Mouse (Mus musculus) myocyte (in vitro differentiated cells): ENCODE measurements around the gene D930020B18Rik. TPM values are rescaled to one million over a fixed set of nuclear protein-coding genes. Genes with fewer than 3 reads are reported as not detected.

Experiments
- H3K27me3 ChIP-seq: one replicate; pipeline ENCODE4 v1.6.1; 2011; ENCODE audit not compliant: control insufficient read depth, insufficient read depth, insufficient read length
- H3K36me3 ChIP-seq: one replicate; pipeline ENCODE4 v1.6.1; 2011; ENCODE audit not compliant: control insufficient read depth, insufficient read depth
- H3K4me2 ChIP-seq: one replicate; pipeline ENCODE4 v1.6.1; 2011; ENCODE audit warnings: low read depth, control low read depth
- H3K4me3 ChIP-seq: one replicate; pipeline ENCODE4 v1.5.1; 2011; ENCODE audit warnings: mild to moderate bottlenecking, control low read depth, moderate library complexity
- H3K79me2 ChIP-seq: one replicate; pipeline ENCODE4 v1.6.1; 2011; ENCODE audit not compliant: control insufficient read depth, insufficient read depth
- H3ac ChIP-seq: one replicate; pipeline ENCODE4 v1.6.1; 2011; ENCODE audit not compliant: control insufficient read depth, insufficient read length
- CEBPB ChIP-seq: IDR thresholded peaks from 2 replicates; pipeline ENCODE4 v1.6.1; 2011; ENCODE audit warnings: mild to moderate bottlenecking, moderate library complexity; ENCODE audit not compliant: poor library complexity, insufficient read depth, severe bottlenecking
- E2F4 ChIP-seq: IDR thresholded peaks from one replicate; pipeline ENCODE4 v1.6.1; 2011; ENCODE audit warnings: mild to moderate bottlenecking, control low read depth, moderate library complexity; ENCODE audit not compliant: insufficient read depth
- MAX ChIP-seq: IDR thresholded peaks from one replicate; pipeline ENCODE4 v1.6.1; 2011; ENCODE audit warnings: low read depth, mild to moderate bottlenecking, control low read depth
- MYOD1 ChIP-seq, 3 experiments: IDR thresholded peaks; one replicate each; pipeline ENCODE4 v1.6.1; 2011; ENCODE audit warnings: control low read depth in 2 of 3, low read depth in 2 of 3, mild to moderate bottlenecking in 2 of 3, moderate library complexity in 1 of 3; ENCODE audit not compliant: insufficient read length in 2 of 3, control insufficient read depth in 1 of 3
- MYOG ChIP-seq, 3 experiments: IDR thresholded peaks; one replicate each; pipeline ENCODE4 v1.6.1; 2011; ENCODE audit warnings: control low read depth in 2 of 3, low read depth in 2 of 3, mild to moderate bottlenecking in 2 of 3; ENCODE audit not compliant: insufficient read length in 2 of 3, control insufficient read depth in 1 of 3, insufficient read depth in 1 of 3
- POLR2A ChIP-seq: IDR thresholded peaks from one replicate; pipeline ENCODE4 v1.6.1; 2011; ENCODE audit warnings: low read depth, mild to moderate bottlenecking, control low read depth, moderate library complexity; ENCODE audit not compliant: insufficient read length
- POLR2AphosphoS2 ChIP-seq: IDR thresholded peaks from one replicate; pipeline ENCODE4 v1.6.1; 2011; ENCODE audit warnings: low read depth, control low read depth; ENCODE audit not compliant: insufficient read length
- REST ChIP-seq: IDR thresholded peaks from one replicate; pipeline ENCODE4 v1.6.1; 2011; ENCODE audit warnings: mild to moderate bottlenecking, control low read depth, moderate library complexity; ENCODE audit not compliant: insufficient read depth, insufficient read length
- SRF ChIP-seq: IDR thresholded peaks from one replicate; pipeline ENCODE4 v1.6.1; 2011; ENCODE audit warnings: low read depth; ENCODE audit not compliant: control insufficient read depth, insufficient read length
- TCF12 ChIP-seq: IDR thresholded peaks from one replicate; pipeline ENCODE4 v1.6.1; 2011; ENCODE audit warnings: mild to moderate bottlenecking, control low read depth; ENCODE audit not compliant: poor library complexity, insufficient read depth, severe bottlenecking
- TCF3 ChIP-seq: IDR thresholded peaks from one replicate; pipeline ENCODE4 v1.6.1; 2011; ENCODE audit warnings: low read depth, control low read depth; ENCODE audit not compliant: insufficient read length
- USF1 ChIP-seq: IDR thresholded peaks from one replicate; pipeline ENCODE4 v1.6.1; 2011; ENCODE audit warnings: low read depth, mild to moderate bottlenecking, control low read depth, moderate library complexity
- polyA plus RNA-seq: library from polyadenylated mRNA; unstranded; fragments of >200 nt; fragmentation: generic; extraction: Trizol; gene quantifications from one replicate; pipeline ENCODE4 v1.2.1, GENCODE M21; 2012; ENCODE audit warnings: missing spikeins

The D930020B18Rik gene
- polyA plus RNA-seq, 1 experiment: not detected

GRCm38 (mm10) chr10:121728226-121728625 lies 86.8 kb downstream of the D930020B18Rik start:
- H3ac ChIP-seq: no peak overlapping the region

DNA sequence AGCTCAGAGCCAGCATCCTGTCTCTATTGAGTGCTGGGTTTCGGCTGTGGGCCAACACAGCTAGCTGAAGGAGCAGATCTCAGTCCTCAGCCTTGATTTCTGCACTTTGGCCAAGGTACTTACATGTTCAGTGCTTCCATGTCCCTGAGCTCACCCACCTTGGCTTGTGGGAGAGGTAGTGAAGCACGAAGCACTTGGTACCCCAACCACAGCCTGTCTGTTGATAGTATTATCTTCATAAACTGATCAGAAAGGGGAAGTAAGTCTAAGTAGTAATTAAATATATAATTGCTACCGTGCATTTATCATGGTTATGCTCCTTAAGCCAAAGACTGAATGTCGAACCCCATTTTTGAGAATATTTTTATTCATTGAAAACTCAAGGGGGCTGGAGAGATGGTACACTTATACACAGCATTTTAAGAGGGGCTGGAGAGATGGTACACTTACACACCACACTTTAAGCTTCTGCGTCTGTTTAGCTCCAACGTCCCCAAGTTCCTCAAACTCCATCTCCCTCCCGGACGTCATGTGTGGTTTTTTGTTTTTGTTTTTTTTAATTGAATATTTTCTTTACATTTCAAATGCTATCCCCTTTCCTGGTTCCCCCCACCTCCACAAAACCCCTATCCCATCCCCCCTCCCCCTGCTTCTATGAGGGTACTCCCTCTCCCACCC lies 89.8 kb downstream of the D930020B18Rik start:
- Histone ChIP-seq H3K79me2 (no peaks in the 10 kb centered on the region), H3K4me3 (no peak overlapping the region), H3K4me2 (no peak overlapping the region), H3K27me3 (no peaks in the 10 kb centered on the region), H3ac (no peak overlapping the region), H3K36me3 (no peaks in the 10 kb centered on the region)
- TF ChIP-seq MYOD1 (IDR thresholded peaks at IDR 0.05; ENCODE audit: control insufficient read depth in 1 of 3, insufficient read length in 2 of 3, low read depth in 2 of 3) (no peak), POLR2AphosphoS2 (no peak), MYOG (IDR thresholded peaks at IDR 0.05; ENCODE audit: control insufficient read depth in 1 of 3, insufficient read depth in 1 of 3, insufficient read length in 2 of 3, low read depth in 2 of 3) (no peak), REST (no peak), TCF12 (no peak), E2F4 (no peak), POLR2A (no peak), CEBPB (no peak), USF1 (no peak), SRF (no peak), MAX (no peak), TCF3 (no peak)

More at GRCm38 (mm10) chr10:121728226-121728625, 86.8 kb downstream of the D930020B18Rik start:
- Histone ChIP-seq H3K4me3 (no peak overlapping the region), H3K4me2 (no peak overlapping the region), H3K79me2 (no peaks in the 10 kb centered on the region), H3K36me3 (no peaks in the 10 kb centered on the region), H3K27me3 (no peaks in the 10 kb centered on the region)
- TF ChIP-seq SRF (no peak), TCF3 (no peak), POLR2AphosphoS2 (no peak), CEBPB (no peak), USF1 (no peak), E2F4 (no peak), REST (no peak), MAX (no peak), TCF12 (no peak), MYOG (IDR thresholded peaks at IDR 0.05; ENCODE audit: control insufficient read depth in 1 of 3, insufficient read depth in 1 of 3, insufficient read length in 2 of 3, low read depth in 2 of 3) (no peak), MYOD1 (IDR thresholded peaks at IDR 0.05; ENCODE audit: control insufficient read depth in 1 of 3, insufficient read length in 2 of 3, low read depth in 2 of 3) (no peak), POLR2A (no peak)

DNA sequence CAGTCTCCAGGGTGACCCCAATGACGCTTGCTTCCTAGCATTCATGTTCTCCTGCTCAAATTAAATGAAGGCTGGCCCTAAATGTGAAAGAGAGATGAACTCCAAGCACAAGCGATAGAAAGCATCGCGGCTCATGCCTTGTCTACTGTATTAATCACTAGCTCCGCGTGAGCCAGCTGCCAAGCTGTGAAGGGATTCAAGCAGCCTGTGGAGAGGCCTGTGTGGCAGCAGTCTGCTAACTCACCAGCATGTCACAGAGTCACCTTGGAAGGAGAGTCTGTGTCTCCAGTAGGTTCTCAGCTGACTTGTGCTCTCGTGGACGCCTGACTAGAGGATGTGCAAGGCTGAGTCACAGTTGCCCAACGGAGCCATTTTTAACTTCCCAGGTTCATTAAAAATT lies 91.2 kb downstream of the D930020B18Rik start:
- H3K36me3 ChIP-seq: no peaks in the 10 kb centered on the region
- no peaks in the 10 kb centered on the region for H3K27me3 ChIP-seq
- H3ac ChIP-seq: no peak overlapping the region
- H3K4me3 ChIP-seq: no peak overlapping the region
- H3K4me2 ChIP-seq: no peak overlapping the region
- H3K79me2 ChIP-seq: no peaks in the 10 kb centered on the region
- no peak for TF ChIP-seq MYOG (IDR thresholded peaks at IDR 0.05; ENCODE audit: control insufficient read depth in 1 of 3, insufficient read depth in 1 of 3, insufficient read length in 2 of 3, low read depth in 2 of 3)
- TF ChIP-seq USF1: no peak
- TF ChIP-seq SRF: no peak
- no peak for TF ChIP-seq MAX

DNA sequence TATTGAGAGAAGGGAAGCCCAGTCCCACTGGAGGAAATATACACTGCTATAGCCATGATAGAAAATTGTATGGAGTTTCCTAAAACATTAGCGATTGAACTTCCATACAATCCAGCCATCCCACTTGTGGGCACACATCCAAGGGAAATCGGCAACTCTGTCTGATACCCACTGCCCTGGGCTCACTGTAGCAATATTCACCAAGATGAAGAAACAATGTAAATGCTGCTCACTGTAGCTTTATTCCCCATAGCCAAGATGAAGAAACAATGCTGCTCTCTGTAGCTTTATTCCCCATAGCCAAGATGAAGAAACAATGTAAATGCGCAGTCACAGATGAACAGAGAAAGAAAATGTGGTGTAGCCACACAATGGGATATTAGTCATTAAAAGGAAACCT lies 95.9 kb downstream of the D930020B18Rik start:
- Histone ChIP-seq H3K36me3 (no peaks in the 10 kb centered on the region), H3ac (no peak overlapping the region), H3K4me3 (no peak overlapping the region), H3K4me2 (no peak overlapping the region), H3K27me3 (no peaks in the 10 kb centered on the region), H3K79me2 (peaks cover 4% of the 10 kb centered on the region)
- no peak for TF ChIP-seq CEBPB
- TF ChIP-seq REST: no peak
- no peak for TF ChIP-seq POLR2A
- no peak for TF ChIP-seq E2F4
- no peak for TF ChIP-seq SRF
- TF ChIP-seq TCF3: no peak
- no peak for TF ChIP-seq TCF12
- TF ChIP-seq MYOG (IDR thresholded peaks at IDR 0.05; ENCODE audit: control insufficient read depth in 1 of 3, insufficient read depth in 1 of 3, insufficient read length in 2 of 3, low read depth in 2 of 3): no peak
- no peak for TF ChIP-seq MAX
- no peak for TF ChIP-seq USF1
- no peak for TF ChIP-seq MYOD1 (IDR thresholded peaks at IDR 0.05; ENCODE audit: control insufficient read depth in 1 of 3, insufficient read length in 2 of 3, low read depth in 2 of 3)
- TF ChIP-seq POLR2AphosphoS2: no peak
